Mouse (Mus musculus): ENCODE measurements around the gene Pon1.

Pon1 gene

DNA sequence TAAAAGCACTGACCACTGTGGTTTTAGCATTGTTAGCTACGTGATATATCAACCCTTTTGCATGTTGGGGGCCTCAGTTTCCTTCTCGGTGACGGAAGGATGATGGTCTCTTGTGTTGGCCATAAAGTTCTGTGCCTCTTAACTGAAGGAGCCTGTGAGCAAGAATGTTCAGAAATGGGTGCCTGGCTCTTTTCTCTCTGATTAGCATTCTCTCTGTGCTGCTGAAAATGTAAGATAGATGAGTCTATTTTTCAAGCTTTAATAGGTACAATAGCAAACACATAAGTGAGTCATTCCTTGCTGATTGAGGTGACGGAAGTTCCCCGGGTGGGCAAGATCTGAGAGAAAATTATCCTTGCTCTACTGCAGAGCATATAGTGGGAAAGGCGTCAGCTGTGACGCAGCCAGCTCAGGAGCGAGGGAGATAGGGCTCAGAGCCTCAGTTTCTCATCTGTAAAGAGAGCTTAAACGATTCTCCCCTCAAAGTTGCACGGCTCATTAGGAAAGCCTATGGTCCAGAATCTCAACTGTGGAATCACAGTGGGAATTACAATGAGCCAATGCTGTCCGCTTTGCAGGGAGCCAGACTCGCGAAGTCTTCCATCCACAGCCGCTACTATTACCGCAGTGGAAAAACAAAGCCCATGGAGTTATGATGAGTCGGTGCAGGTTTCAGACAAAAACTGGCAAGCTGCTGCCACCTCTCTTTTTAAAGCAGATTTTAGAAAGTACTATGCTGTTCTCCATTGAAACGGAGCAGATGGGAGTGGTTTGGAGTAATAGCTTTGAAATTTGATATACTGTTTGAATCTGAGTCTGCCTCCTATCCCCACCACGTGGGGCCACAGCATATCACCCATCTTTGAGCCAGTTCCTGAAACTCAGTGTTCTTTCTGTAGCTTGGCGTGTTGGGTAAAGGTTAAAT is 15.5 kb downstream of the Pon1 start:
- DNase-seq (ENCODE audit: low read depth, low spot score): no peak

DNA sequence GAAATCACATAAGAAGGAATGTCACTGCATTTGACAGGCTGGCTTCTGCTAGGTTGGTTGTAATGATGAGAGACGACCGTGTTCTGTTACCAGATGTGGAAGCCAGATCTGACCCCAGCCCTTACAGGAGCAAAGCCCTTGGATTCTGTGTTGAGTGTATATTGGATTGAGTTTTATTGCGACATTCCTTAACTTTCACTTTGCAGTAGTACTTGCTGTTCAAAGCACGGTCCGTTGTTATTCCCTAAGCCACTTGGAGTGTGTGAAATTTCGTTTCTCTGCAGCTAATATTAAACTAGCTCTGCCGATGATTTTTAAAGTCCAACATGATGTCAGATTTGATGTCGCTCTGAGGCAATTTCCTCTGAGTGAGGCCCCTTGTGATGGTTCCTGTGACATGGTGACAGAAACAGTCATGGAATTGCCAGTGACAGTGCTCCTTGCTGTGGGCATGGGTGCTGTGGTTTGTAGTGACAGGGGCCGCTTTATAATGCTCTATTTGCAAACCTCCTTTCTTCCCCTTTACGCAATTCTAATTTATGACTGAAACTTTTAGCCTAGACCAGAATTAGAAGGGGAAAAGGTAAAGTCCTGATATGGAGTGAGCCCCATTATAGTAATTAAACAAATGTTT is 19.4 kb downstream of the Pon1 start:
- no peak for DNase-seq (ENCODE audit: low read depth, low spot score)

DNA sequence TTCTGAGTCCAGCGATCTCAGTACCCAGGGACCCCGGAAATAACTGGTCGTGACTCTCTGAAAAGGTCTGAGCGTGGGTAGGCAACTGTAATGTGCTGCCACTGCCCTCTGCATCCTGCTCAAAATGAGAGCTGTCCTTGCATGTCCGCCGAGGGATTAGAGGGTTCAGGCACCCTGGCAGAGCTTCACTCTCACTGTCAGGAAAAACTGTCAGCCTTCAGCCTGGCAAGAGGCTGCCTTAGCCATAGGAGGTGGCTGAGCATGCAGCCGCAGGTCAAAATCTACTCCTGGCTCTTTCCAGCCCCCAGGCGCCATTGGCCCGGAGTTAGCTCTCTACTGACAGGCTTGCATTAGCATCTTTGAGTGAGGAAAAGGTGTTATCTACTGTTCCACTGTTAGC is 21.2 kb downstream of the Pon1 start:
- peak; percentile 28 for DNase-seq (ENCODE audit: low read depth, low spot score)

DNA sequence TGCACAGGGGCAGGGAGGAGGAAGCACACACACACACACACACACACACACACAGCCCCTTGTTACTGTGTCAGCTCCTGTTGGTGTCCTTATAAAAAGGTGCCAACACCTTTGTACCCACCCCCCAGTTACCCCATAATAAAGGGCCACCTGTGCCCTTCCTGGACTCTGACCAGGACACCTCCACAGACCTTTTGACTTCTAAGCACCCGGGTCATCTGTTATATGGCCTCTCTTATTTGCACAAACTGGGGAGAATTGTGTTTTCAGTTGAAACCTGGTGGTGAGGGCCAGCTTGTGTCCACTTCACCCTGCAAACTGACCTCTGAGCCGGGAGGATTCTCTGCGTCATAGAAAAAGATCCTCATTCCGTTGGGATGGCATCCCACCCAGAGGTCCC is 22.3 kb downstream of the Pon1 start:
- no peak for DNase-seq (ENCODE audit: low read depth, low spot score)

DNA sequence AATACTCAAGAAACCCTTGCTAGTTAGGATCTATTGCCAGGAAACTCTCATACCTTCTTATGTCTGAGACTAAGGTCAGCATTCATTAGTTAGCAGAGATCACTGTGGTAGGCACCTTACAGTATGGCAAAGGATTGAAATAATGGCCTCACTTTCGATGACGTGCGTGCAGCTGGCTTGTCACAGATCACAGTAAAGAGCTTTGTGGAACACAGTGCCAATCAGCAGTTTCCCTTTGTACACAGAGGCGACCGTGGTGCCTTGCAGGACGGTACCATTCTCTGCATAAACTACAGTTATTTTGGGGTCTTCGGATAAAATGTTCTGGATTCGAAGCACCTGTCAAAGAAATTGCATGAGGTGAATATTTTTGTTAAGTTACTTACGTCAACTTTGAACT is 25.6 kb downstream of the Pon1 start:
- no peak for DNase-seq (ENCODE audit: low read depth, low spot score)

DNA sequence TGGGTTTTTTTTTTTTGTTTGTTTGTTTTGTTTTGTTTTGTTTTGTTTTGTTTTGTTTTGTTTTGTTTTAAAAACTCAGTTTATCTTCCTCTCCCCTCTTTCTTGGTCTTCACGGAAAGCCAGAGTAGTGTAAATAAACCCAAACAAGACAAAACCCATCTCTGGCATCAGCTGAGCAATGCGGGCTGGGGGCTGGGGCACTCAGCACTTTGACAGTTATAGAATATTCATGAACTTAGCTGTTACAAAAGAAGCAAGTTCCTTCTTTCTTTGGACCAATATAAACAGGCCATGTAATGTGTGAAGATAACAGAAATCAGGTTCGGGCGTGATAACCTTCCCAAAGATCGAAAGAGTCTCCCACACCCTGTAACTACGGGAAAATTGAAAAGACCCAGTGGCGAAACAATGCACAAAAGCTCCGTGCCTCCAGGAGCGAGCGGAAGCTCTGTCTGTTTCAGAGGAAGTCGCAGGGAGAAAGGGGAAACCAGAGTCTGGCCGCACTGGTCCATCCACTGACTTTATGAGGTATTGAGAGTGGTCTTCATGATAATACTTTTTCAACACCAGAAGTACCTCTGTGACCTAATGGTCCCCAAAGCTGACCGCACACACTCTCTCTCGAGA is 26.6 kb downstream of the Pon1 start:
- DNase-seq (ENCODE audit: low read depth, low spot score): peak; percentile 55

DNA sequence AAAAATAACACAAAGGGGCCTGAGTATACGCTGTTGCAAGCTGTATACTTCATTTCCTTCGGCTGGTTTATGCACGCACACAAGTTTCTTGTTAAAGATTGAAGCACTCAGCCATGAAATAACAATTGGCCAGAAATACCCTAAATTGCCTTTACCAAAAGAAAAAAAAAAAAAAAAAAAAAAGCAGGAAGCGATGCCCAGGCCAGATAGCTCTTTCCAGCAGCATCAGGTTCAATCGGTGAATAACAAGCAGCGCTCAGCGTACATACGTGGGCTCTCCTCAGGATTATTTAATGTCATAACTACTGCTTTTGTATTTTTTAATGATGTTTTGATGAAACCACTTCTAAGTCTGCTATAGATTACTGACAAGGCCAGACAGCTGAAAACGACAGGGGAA is 28.9 kb downstream of the Pon1 start:
- no peak for DNase-seq (ENCODE audit: low read depth, low spot score)

DNA sequence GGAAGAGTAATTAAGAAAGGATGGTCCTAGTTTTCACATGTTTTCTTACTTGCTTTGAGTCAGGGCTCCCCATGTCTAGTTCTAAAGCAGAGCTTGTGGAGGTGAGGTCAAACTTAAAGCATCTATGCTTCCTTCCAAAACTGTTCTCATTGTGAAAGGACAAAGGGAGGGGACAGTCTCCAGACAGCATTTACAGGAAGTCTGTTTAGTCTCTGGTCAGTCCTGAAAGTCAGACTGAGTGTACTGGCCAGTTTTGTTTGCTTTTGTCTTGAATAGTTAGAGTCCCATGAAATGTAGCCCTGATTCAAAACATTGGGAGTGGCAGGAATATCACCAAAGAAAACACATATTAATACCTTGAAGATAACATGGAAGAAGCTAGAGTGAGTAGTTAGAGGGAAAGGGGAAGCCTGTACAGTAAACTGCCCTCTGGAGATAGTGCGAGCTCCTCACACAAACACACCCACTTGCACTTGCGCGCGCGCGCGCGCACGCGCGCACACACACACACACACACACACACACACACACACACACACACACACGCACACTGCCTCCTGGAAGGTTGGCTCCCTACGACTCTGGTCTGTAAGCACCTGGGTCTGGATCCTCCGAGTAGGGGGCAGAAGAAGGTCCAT is 30.1 kb downstream of the Pon1 start:
- DNase-seq (ENCODE audit: low read depth, low spot score): no peak

- DNase-seq (ENCODE audit: low read depth, low spot score): no peak
These were observed 31.7 kb downstream of the Pon1 start for GRCm38 (mm10) chr6:5162052-5162451.

DNA sequence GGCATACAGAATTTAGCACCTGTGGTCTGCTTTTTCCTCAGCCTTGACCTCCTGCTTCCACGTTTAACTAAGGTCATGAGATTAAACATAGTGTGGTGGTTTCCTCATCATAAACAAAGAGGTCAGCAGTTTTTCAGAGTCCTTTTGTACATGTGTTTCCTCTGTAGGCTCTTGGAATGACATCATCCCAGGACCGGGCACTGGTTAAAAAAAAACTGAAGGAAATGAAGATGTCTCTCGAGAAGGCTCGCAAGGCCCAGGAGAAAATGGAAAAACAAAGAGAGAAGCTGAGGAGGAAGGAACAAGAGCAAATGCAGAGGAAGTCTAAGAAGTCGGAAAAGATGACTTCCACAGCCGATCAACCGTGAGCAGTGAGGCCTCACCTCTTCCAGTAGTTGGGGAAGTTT is 34.4 kb downstream of the Pon1 start:
- no peak for DNase-seq (ENCODE audit: low read depth, low spot score)

DNA sequence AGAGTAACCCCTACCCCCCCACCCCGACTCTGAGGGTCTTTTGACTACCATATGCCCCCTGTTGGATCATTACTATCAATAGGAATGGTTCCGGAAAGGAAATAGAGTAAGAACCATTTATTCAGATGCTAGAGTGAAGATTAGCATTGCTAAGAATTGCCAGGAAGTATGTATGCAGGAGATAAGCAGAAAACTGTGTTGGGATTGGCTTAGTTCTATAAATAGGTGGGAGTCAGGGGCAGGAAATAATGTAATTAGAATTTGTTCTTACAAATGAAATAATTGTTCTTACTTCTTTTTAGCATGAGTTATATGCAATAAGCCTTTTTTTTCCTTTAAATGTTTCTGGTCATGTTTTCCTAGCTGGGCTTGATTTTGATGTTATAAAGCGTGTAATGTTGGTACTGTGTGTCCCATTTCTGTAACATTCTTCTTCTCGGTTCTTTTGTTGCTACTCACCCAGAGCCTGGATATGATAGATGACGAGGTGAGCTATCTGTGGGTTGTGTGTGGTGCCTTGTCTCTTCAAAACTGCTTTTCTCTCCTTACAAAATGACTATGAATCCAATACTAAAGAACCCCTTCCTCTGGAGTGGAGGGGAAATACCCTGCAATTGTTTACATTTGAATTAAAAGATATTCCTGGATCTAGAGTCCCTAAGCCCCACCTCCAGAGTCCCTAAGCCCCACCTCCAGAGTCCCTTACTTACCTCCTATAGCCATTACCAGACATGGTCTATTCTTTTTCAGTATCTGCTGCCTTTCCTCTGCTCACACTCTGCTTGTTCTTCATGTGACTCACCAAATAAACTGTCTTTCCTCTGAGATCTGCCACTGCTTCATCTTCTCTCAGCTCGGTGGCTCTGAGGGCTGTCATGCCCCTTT is 37.0 kb downstream of the Pon1 start:
- DNase-seq (ENCODE audit: low read depth, low spot score): no peak

DNA sequence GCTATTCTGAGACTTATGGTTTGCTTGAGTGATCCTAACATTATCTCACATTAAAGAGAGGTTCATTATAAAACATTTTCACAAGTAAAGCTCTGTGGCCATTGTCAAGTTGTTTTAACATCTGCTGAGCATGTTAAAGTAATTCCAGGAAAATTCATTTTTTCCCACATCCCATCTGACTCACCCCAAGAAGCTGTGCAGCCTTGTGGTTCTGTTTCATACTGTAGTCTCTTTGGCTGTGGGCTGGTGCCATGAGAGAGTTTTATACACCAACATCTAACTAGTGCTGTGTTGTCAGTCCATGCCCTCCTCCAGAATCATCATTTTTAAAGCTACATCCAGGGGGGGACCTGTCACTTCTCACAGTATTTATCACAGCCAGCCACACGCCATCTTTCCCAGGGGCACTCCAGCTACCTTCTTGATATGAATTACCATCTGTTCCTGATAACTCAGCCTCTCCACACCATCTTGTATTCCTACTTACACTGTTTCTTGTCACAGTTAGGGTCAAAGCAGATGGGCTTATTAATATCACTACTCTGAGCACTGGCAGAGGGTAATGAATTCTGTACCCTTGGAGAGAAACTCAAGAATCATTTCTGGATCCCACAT is 38.3 kb downstream of the Pon1 start:
- no peak for DNase-seq (ENCODE audit: low read depth, low spot score)

DNA sequence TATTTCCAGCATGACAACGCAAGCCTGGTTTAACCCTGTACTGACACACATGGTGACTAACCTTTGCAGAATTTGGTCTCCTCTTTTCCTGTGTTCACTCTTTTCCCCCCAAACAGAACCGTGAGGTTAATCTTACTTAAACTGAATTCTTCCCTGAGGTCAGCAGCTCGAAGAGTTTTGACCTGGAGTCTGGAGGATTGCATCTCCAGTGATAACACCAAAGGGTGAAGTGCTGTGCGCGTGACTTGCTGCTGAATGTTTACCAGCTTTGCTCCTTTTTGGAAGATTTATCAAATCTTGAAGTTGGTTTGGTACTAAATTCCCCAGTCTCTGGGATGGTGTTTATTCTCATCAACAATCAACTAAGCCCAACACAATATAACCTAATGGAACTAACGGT is 39.0 kb downstream of the Pon1 start:
- DNase-seq (ENCODE audit: low read depth, low spot score): no peak

DNA sequence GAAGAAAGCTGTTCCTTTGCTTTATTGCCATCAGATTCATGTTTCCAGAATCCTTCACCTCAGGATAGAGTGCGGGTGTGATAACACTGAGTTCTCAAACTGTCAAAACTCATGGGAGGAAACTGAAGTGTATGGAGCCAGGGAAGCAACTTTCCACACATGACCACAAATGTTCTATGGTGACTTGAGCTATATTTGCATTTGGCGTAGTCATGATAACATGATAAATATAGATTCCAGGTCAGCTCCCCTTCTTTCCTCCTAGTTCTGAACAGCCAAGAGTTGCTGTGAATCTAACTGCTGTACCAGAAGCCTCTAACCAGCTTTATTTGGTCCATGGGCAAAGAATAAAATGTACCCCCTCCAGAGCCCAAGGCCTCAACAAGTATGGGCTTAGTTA is 41.6 kb downstream of the Pon1 start:
- DNase-seq (ENCODE audit: low read depth, low spot score): no peak

GRCm38 (mm10) chr6:5151171-5151570 is 42.6 kb downstream of the Pon1 start:
- DNase-seq (ENCODE audit: low read depth, low spot score): no peak

- DNase-seq (ENCODE audit: low read depth, low spot score): no peak
These were observed 43.8 kb downstream of the Pon1 start for GRCm38 (mm10) chr6:5149941-5150340.

DNA sequence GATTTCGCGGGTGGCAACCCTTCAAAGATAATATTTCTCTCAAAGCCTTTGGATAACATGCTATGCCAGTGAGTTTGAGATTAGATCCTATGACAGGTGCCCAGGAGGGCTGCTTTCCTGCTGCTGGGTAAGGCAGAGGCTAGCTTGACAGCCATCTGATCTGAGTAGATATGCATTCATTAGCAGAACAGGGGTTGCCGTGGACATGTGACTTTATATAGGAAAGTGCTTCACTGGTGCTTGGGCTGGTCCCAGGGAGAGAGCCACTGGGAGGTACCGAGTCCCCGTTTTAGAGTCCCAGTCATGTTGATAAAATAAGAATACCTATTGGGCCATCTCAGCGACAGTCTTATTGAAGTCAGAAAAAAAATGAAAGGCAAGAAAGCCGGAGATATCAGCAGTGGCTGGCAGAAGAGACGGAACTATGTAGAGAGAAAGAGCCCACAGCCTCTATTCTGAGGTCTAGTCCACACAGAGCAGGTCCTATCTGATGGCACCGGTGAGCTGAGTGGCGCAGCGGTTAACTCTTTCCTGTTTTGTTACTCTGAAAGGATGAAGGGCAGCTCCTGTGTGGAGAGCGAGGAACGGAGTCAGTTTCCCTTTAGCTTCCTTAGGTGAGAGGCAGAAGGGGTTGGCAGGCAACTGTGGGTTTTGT is 46.1 kb downstream of the Pon1 start:
- DNase-seq (ENCODE audit: low read depth, low spot score): no peak

GRCm38 (mm10) chr6:5139666-5140065 is 54.1 kb downstream of the Pon1 start:
- no peak for DNase-seq (ENCODE audit: low read depth, low spot score)

DNA sequence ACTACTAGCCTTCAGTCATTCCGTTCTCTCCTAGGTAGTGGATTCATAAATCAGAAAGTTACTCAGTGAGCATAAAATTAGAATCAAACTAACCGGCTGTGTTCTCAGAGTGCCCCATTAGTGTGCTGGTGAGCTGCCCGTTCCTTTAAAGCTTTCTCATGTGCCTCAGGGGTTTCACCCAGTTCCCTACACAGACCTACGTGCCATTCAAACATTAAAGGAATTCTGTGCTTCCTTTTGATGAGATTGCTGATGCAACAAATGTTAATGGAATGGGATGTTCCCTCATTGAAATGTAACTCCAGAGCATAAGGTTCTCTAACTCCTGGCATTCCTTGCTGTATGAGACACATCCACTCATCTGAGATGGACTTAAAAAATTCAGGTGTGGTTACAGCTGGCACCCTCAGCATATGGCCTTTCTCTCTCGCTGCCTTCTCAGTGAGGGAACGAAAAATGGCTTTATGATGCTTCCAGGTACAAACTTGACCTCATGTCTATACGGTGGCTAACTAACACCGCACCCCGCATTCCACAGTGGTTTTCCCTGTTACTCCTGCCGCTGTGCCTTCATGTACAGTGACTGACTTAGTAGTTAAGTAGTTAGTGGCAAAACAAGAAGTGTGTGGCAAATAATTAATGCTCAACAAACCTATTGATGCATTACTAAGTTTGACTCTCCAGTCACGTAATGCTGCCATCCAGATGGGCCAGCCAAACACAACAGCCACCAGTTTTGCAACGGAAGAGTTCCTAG is 54.7 kb downstream of the Pon1 start:
- peak; percentile 44 for DNase-seq (ENCODE audit: low read depth, low spot score)

DNA sequence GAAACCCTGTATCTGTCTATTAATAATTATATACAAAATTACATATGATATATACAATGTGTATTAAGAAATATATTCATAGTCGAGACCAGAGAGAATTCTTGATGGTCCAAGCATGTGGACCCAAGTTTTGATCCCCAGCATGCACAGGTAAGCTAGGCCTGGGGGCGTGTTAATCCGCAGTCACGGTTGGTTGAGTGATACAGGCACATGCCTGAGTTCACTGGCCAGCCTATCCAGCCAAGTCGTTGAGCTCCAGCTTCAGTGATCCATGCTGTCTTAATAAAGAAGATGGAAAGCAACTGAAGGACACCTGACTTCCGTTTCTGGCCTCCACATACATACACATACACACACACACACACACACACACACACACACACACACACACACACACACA is 57.7 kb downstream of the Pon1 start:
- DNase-seq (ENCODE audit: low read depth, low spot score): no peak

All from R1 (cell line).